Mouse (Mus musculus) hindbrain, embryonic 11.5 days (tissue): ENCODE results near the gene Itpk1. TPM values are rescaled to one million over a fixed set of nuclear protein-coding genes. Genes with fewer than 3 reads are reported as not detected.
A peak's percentile ranks its signal among the peaks of the same experiment; 100 is the strongest.

ENCODE experiments used
- ATAC-seq: fragments of 200-750 bp; cut with Nextera tagmentation; 2 replicates; pipeline ENCODE4 v1.8.0; 2017; ENCODE audit warnings: mild to moderate bottlenecking, moderate TSS enrichment, moderate library complexity; ENCODE audit not compliant: low FRiP score
- DNase-seq: peaks from one replicate; pipeline ENCODE4 v3.0.0-alpha.2; 2015; ENCODE audit warnings: low spot score
- H3K27ac ChIP-seq: fragments of 300-500 bp; sonication (generic); 2 replicates; pipeline ENCODE4 v1.5.1; 2014; ENCODE audit warnings: mild to moderate bottlenecking, low read depth, low read length
- H3K27me3 ChIP-seq: fragments of 300-500 bp; sonication (generic); 2 replicates; pipeline ENCODE4 v1.6.1; 2014; ENCODE audit warnings: mild to moderate bottlenecking, low read length, moderate library complexity, mixed read lengths; ENCODE audit not compliant: control insufficient read depth, insufficient read depth
- H3K36me3 ChIP-seq: fragments of 300-500 bp; sonication (generic); 2 replicates; pipeline ENCODE4 v1.6.1; 2014; ENCODE audit warnings: mild to moderate bottlenecking, low read length, moderate library complexity, mixed read lengths; ENCODE audit not compliant: control insufficient read depth, insufficient read depth
- H3K4me1 ChIP-seq: fragments of 300-500 bp; sonication (generic); replicated peaks from 2 replicates; pipeline ENCODE4 v1.6.1; 2014; ENCODE audit warnings: low read length, mixed read lengths; ENCODE audit not compliant: control insufficient read depth, insufficient read depth
- H3K4me2 ChIP-seq: fragments of 300-500 bp; sonication (generic); replicated peaks from 2 replicates; pipeline ENCODE4 v1.6.1; 2014; ENCODE audit warnings: mild to moderate bottlenecking, low read depth, low read length
- H3K4me3 ChIP-seq: fragments of 300-500 bp; sonication (generic); 2 replicates; pipeline ENCODE4 v1.5.1; 2014; ENCODE audit warnings: low read depth, low read length
- H3K9ac ChIP-seq: fragments of 300-500 bp; sonication (generic); 2 replicates; pipeline ENCODE4 v1.6.1; 2014; ENCODE audit warnings: low read depth, low read length
- H3K9me3 ChIP-seq: fragments of 300-500 bp; sonication (generic); 2 replicates; pipeline ENCODE4 v1.6.1; 2016; ENCODE audit warnings: low read length; ENCODE audit not compliant: control insufficient read depth
- WGBS: fragments of 180-500 bp; shearing (Covaris S2); extraction: QIAGEN DNeasy Blood & Tissue Kit; methylation state at CpG from one replicate; pipeline ENCODE4 v1.1.7; 2014; 5-methylcytosine and 5-hydroxymethylcytosine counted together
- polyA plus RNA-seq: library from polyadenylated mRNA; unstranded; fragments of >200 nt; fragmentation: Nextera tagmentation; extraction: Ambion mirVana; gene quantifications from 2 replicates; pipeline ENCODE4 v1.2.1, GENCODE M21; 2014

Itpk1 gene
- polyA plus RNA-seq, 1 experiment from 2014 or later = 14.1 TPM

DNA sequence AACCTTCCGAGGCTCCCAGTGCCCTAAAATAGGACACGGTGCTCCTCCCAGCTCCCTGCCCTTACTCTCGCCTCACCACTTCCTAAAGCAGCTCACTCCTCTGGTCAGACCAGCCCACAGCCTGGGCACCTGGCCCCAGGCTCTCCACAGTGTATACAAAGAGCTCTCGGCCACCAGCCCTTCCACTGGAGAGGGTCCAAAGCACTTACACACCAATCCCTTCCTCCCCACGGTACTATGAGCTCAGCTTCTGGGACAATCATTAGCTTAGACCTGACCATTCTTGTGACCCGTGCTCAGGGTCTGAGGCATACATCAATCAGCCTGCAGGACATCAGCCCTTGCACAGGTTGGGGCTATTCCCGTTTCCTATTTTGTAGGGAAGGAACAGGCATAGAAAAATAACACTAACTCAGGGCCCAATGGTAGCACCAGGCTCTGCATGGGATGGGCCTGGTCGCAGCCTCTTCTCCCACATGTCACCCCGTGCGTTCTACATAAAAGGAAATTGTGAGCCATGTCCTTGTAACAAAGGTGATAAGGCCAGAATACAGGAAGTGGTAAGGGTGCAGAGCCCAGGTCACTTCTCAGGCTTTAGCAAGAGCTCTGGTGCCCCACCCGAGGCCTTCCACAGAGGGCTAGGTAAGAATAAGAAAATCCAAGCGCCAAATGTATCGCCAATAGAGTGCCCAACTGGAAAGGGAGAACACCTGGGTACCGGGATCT, 56.7 kb downstream of the Itpk1 start:
- Histone ChIP-seq H3K9ac (no peak overlapping the region), H3K9me3 (no peaks in the 10 kb centered on the region), H3K4me1 (no peaks in the 10 kb centered on the region), H3K27me3 (no peaks in the 10 kb centered on the region), H3K4me3 (no peak overlapping the region), H3K27ac (no peak overlapping the region), H3K36me3 (no peaks in the 10 kb centered on the region), H3K4me2 (no peak overlapping the region)
- 80% methylated on average over 14 of the region's 14 CpGs for WGBS
- DNase-seq = no peak
- ATAC-seq = no peak

DNA sequence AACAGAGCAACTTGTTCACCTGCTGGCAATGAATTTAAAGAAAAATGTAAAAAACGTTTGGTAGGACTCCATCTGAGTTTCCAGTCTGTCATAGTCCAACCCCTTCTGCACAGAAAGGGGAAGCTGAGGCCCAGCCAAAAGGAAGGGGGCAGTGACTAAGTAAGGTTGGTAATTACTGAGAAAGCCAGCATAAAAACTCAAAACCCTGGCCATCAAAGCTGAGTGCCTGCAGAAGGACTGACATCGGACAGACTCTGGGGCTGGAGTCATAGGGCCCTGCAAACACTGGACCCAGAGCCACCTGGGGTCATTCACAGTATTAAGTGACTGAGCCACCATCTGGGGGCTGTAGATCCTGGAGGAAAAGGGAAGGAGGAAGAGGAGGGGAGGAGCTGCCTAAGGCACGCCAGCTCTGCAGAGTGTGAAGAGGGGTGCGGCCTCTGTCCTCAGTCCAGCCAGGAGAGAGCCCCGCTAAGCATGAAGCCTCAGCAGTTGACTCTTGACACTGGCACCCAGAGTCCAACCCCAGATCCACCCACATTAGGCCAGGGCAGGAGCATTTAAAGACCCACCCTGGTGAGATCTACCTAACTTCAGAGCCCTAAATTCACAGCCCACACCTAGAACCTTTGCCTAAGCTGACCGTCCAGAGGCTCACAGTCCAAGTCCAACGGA, 58.0 kb downstream of the Itpk1 start:
- no peaks in the 10 kb centered on the region for H3K36me3 ChIP-seq
- no peak overlapping the region for H3K27ac ChIP-seq
- H3K27me3 ChIP-seq = no peaks in the 10 kb centered on the region
- ATAC-seq = no peak
- H3K4me3 ChIP-seq = no peak overlapping the region
- H3K9me3 ChIP-seq = no peaks in the 10 kb centered on the region
- 83% methylated on average over 7 of the region's 7 CpGs for WGBS
- H3K9ac ChIP-seq = no peak overlapping the region
- no peak for DNase-seq
- no peak overlapping the region for H3K4me2 ChIP-seq
- no peaks in the 10 kb centered on the region for H3K4me1 ChIP-seq

DNA sequence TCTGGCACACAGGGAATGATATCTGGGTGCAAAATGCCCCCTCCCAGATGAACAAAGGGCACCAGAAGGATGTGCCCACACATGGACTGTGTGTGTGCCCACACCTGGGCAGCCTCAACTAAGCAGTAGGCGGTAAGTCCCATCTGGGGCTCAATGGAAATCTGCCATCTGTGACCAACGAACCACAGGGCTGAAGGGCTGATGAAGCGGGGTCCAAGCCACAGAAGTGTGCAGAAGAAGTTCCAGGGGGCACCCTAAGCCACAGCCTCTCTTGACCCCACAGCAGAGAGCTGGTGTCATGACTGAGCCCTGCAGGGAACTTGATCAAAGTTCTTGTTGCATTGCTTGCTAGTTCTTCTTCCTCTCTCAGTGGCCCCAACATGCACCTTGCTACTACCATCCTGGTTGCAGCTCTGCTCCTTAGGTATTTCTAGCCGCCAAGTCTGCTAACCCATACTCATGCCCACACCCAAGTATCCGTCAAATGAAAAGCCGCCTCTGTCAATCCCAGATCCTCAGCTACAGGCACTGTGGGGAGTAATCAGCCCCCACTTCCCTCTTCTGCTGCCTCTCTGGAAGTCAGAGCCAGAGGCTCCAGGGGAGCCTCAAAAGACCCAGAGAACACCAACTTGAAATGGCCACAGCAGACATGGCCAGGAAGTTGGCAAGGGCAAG, 58.7 kb downstream of the Itpk1 start:
- no peaks in the 10 kb centered on the region for H3K27me3 ChIP-seq
- WGBS = 85% methylated on average over 6 of the region's 6 CpGs

DNA sequence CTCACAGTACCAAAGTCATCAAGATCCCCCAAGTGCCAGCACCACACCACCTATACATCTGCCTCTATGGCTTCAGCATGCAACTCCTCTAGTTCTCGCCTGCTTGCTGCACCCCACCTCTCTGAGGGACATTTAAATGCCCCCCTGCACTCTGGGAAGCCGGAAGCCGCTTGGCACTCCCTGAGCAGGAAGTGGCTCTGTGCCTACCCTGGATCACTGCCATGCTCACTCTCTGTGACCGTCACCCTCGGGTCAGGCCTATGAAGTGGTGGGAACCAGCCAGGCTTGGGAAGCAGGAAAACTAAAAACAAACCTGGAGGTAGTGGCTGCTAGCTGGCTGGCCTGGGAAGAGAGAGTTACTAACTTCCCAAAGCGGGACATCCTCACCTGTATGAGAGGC, 61.4 kb downstream of the Itpk1 start:
- Histone ChIP-seq H3K27me3 (no peaks in the 10 kb centered on the region), H3K9ac (no peak overlapping the region), H3K9me3 (no peaks in the 10 kb centered on the region), H3K27ac (no peak overlapping the region), H3K4me1 (peaks cover 5% of the 10 kb centered on the region), H3K36me3 (no peaks in the 10 kb centered on the region), H3K4me2 (no peak overlapping the region), H3K4me3 (no peak overlapping the region)
- no peak for ATAC-seq
- no peak for DNase-seq
- WGBS = 86% methylated on average over 6 of the region's 6 CpGs

More for the DNA sequence above, 58.7 kb downstream of the Itpk1 start:
- no peak overlapping the region for H3K4me3 ChIP-seq
- H3K36me3 ChIP-seq = no peaks in the 10 kb centered on the region
- no peaks in the 10 kb centered on the region for H3K9me3 ChIP-seq
- H3K4me2 ChIP-seq = no peak overlapping the region
- no peak overlapping the region for H3K9ac ChIP-seq
- no peaks in the 10 kb centered on the region for H3K4me1 ChIP-seq
- H3K27ac ChIP-seq = no peak overlapping the region
- ATAC-seq = no peak
- no peak for DNase-seq

DNA sequence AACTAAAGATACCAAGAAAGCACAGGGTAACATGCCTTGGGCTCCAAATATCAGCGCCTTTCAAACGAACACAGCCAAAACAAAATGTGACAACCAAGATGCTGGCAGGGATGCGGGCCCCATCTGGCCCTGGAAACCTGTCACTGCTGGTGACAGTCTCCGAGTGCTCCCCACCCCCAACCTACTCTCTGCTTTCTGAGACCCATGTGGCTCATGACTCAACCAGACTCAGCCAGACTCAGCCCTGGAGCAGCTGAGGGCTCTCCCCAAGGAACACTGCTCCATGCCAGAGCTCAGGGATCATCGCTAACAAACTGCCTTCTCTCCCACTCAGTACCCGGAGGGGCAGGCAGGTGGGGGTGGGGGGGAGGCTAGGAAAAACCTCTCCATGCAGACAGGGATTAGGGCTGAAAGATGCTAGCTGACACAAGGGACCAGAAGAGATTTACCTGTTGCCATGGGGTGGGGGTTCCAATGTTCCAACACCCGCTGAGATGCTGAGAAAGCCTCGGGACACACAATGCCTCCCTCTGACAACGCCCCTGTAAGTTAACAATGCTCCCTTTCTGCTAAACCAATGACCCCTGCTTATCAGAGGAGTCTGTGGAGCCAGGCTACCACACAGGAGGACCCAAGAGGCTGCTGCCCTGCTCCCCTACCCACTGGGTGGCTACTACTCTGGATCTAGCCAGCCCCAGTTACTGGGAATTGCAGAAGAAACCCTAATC, 64.1 kb downstream of the Itpk1 start:
- 31% methylated on average over 9 of the region's 9 CpGs for WGBS
- ATAC-seq (peak; percentile 85), DNase-seq (peak; percentile 66)
- H3K36me3 ChIP-seq = no peaks in the 10 kb centered on the region
- H3K9ac ChIP-seq = no peak overlapping the region
- no peak overlapping the region for H3K4me3 ChIP-seq
- no peaks in the 10 kb centered on the region for H3K9me3 ChIP-seq
- no peaks in the 10 kb centered on the region for H3K27me3 ChIP-seq
- peaks cover 5% of the 10 kb centered on the region for H3K4me1 ChIP-seq
- 0 out of 2 replicates have a peak overlapping the region, but pooled peaks have one; percentile 33 for H3K27ac ChIP-seq
- no peak overlapping the region for H3K4me2 ChIP-seq

DNA sequence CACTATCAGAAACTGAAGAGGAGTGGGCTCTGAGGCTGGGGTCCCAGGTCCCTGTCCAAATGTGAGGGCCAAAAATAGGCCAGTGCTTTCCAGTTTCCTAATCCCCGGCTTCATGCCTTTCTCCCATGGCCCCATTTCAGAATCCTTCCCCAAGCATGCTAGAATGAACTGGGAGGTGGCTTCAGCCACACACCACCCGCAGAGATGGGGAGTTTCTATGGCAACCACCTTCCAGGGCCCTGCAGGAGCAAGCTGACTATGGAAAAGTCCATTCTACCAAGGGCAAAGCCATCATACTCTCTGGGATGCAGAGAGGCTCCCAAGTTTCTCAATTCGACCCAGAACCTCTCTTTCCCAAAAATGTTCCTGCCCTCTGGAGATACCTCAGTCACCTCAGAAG, 65.9 kb downstream of the Itpk1 start:
- no peak for ATAC-seq
- Histone ChIP-seq H3K4me1 (peaks cover 5% of the 10 kb centered on the region), H3K9me3 (no peaks in the 10 kb centered on the region), H3K9ac (no peak overlapping the region), H3K36me3 (no peaks in the 10 kb centered on the region), H3K27me3 (no peaks in the 10 kb centered on the region), H3K27ac (no peak overlapping the region), H3K4me2 (no peak overlapping the region), H3K4me3 (no peak overlapping the region)
- no peak for DNase-seq
- 57% methylated on average over 3 of the region's 3 CpGs for WGBS

DNA sequence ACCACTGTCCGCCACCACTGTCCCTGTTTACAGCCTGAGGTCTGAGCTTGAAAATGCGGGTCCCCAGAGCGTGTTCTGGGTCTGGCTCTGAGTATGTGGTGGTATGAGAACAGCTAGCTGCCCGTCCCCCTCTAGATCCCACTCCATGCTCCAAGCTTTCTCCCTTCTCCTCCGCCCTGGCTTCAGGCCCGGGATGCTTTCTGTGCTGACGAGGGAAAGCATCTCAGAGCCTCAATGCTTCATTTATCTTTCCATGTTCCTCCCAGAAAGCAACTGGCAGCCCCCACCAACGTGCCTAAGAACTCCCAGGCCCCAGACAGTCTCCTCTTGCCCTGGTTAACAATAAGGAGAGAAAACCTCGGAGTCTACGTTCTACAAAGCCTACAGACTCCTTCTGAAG, 67.5 kb downstream of the Itpk1 start:
- WGBS = 91% methylated on average over 10 of the region's 10 CpGs
- H3K4me2 ChIP-seq = no peak overlapping the region
- no peak overlapping the region for H3K27ac ChIP-seq
- H3K4me3 ChIP-seq = no peak overlapping the region
- H3K9me3 ChIP-seq = no peaks in the 10 kb centered on the region
- DNase-seq (no peak), ATAC-seq (no peak)
- no peaks in the 10 kb centered on the region for H3K36me3 ChIP-seq
- H3K9ac ChIP-seq = no peak overlapping the region
- H3K27me3 ChIP-seq = no peaks in the 10 kb centered on the region
- peaks cover 5% of the 10 kb centered on the region for H3K4me1 ChIP-seq

DNA sequence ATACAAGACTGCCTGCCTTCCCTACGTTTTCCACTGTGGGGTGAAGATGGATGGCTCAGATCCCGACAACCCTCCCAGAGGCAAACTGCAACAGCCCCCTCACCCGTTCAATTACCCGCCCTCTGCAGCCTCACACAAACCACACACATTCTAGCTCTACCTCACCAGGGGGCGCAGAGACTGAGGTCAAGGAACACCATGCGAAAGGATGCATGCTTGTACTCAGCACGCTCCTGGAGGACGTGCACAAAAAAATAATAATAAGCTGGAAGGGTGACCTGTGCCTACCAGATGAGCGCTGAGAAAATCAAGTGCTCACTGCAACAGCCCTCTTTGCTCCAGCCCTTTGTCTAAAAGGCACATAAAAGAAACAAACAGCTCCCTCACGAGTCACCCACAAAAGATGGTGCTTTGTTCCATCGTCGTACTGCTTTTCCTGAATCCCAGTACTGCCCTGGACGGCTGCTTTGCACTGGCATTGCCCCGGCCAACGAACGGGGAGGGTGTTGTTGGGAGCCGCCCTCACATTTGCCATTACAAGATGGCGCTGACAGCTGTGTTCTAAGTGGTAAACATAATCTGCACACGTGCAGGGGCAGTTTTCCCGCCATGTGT, 70.2 kb downstream of the Itpk1 start:
- Histone ChIP-seq H3K36me3 (no peaks in the 10 kb centered on the region), H3K9me3 (no peaks in the 10 kb centered on the region), H3K4me1 (no peaks in the 10 kb centered on the region), H3K9ac (no peak overlapping the region), H3K4me2 (no peak overlapping the region), H3K27ac (no peak overlapping the region), H3K4me3 (no peak overlapping the region), H3K27me3 (no peaks in the 10 kb centered on the region)
- peak; percentile 33; the same call in 1 of the 2 replicates for ATAC-seq
- 64% methylated on average over 18 of the region's 20 CpGs for WGBS
- DNase-seq = no peak
